Mouse (Mus musculus) ES-E14 (cell line): ENCODE data around the gene Pctp.

Source experiments
- HCFC1 ChIP-seq: IDR thresholded peaks from 2 replicates; pipeline ENCODE4 v1.6.1; 2012; ENCODE audit warnings: low read length, inconsistent platforms, borderline replicate concordance; ENCODE audit not compliant: insufficient read depth
- MAFK ChIP-seq: IDR thresholded peaks from 2 replicates; pipeline ENCODE4 v1.6.1; 2014; ENCODE audit warnings: mild to moderate bottlenecking, low read depth, low read length, inconsistent platforms; ENCODE audit not compliant: insufficient read depth
- ZNF384 ChIP-seq: IDR thresholded peaks from 2 replicates; pipeline ENCODE4 v1.6.1; 2012; ENCODE audit warnings: low read depth, low read length, inconsistent platforms

DNA sequence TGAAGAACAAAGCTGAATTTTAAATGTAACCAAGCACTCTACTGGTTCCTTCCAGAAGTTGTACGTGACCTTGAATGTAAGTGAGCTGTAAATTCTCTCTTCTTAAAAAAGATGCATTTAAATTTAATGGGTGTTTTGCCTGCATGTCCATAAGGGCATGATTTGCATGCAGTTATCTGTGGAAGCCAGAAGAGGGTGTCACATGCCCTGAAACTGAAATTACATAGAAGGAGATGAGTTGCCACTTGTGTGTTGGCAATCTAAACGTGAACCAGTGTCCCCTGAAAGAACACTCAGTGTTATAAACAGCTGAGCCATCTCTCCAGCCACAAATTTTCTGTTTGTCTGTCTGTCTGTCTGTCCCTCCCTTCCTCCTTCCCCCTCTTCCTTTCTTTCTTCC is 19.8 kb downstream of the Pctp start:
- TF ChIP-seq ZNF384 (no peak), HCFC1 (no peak), MAFK (no peak)
